Mouse (Mus musculus): Measurements from ENCODE around the gene Cd59b. TPM values are rescaled to one million over a fixed set of nuclear protein-coding genes. Genes with fewer than 3 reads are reported as not detected.

Gene Cd59b
- 10 to 100 TPM; 10.5 to 12.5 TPM for total RNA-seq (2021)
- polyA plus RNA-seq (2012; rRNA removed): 7.8 and 10.6 TPM in 2 replicates
- long read RNA-seq, partial matches to known transcripts: 0 of 1 reads
- long read RNA-seq, other reads (novel, unspliced or antisense): 0 of 1 reads

DNA sequence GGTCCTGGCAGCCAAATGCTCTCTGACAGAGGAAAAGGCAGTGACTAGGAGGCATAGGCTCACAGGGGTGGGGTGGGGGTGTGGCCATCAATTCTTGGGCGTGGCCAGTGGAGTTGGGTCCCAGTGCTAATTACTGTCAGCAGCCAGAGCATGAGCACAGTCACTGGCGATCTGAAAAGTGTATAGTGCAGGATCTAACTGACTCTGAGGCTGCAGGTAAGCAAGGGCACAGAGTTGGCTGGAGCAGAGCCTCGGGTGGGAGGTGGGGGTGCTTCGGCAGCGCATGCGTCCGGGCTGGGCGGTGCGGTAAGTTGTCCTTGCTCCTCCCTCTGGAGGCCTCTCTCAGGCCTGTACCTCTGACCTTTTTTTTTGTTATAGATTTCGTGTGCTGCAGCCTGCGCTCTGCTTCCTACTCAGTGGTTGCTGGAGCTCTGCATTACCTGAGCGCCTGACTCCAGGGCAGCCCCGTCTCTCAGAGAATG, at the start of gene Cd59b:
Cd59b (plus strand) TSS at position 146 of the 482 bp plus-strand sequence.
- DNase-seq: peak; percentile 78

DNA sequence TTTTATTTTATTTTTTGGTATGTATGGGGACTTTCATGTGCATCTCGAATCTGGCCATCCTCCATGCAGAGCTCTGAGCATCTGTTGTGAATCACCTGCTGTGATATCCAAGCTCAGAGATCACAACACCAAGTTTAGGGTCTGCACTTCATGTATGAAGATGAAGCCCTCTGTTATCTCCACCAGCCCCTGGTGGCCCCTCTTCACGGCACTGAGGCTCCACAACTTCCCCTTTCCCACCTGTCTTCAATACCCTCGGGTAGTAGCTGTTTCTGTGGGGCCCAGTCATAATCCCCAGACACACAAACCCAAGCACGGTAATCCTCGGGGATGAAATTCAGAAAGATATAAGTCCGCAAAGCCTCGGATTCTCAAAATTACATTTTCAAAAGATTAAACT, 46.6 kb upstream of the Cd59b start:
- no peak for DNase-seq

DNA sequence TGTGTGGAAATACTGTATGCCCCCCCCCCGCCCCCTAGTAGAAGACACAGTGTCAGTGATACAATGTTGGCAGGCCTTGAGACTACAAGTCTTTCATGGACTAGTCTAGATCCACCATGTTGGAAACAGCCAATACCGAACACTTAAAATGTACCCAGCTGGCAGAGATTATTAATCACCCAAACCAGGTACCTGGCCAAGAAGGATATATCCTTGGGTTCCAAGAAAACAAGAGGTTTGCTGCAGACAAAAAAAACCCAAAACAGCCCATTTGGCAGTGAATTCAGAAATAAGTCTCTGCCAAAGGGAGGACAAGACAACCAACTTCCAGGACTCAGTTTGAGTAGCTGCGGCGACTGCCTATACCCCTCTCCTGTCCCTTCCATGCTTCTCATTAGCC, 45.0 kb upstream of the Cd59b start:
- no peak for DNase-seq

DNA sequence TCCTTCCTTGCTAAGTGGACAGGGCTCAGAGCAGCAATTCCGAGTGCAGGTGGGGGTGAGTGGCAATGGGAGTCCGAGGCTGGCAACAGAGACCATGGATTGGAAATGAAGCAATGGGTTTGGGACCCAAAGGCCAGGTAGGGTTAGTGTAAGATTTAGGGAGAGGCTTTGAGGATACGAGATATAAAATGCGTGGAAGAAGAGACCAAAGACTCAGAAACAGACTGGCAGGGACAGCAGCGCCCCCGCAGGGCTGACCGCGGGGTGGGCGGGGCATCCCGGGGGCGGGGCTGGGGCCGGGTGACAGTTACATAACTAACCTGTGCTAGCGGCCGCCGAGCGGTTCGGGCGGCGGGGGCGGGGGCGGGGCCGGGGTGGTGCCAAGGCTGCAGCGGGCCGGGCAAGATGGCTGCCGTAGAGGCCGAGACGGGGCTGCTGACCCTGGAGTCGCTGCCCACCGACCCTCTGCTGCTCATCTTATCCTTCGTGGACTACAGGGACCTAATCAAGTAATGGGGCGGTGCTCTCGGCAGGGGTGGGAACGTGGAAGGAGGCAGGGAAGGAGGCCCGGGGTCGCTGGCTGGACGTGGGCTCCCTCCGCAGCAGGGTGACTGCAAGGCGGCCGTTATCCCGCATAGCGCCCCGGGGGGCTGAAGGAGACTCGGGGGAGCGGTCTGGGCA, 42.1 kb upstream of the Cd59b start, which contains the start of gene Fbxo3:
Fbxo3 (plus strand) TSS at position 264 of the 681 bp plus-strand sequence.
- DNase-seq: peak; percentile 96

DNA sequence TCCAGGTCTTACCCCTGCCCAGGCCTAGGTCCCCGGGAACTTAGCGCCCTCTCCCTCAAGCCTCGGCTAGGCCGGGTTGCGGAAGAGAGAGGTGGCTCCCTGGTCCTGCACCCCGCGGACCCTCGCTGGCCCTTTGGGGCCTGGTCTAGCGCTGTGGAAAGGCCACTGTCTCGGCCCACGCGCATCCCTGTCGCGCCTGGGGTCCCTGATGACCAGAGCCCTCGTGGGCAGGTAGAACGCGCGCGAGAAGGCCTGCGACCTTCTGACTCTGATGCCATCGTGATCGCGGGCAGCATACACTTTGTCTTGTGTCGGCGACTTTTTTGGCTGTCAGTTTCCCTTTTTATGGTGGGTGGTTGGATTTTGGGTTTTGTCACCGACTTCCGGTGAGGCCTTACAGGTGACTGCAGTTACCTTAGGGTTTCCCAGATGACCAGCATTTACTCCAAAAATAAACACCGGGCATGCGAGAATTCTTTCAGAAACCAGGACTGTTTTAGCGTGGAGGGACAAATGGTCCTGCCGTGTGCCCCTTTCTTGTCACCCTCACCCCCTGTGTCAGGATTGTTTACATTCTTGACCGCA, 41.4 kb upstream of the Cd59b start, which contains the start of gene 4931422A03Rik:
4931422A03Rik (minus strand) TSS at position 223 of the 585 bp plus-strand sequence.
- DNase-seq: no peak

DNA sequence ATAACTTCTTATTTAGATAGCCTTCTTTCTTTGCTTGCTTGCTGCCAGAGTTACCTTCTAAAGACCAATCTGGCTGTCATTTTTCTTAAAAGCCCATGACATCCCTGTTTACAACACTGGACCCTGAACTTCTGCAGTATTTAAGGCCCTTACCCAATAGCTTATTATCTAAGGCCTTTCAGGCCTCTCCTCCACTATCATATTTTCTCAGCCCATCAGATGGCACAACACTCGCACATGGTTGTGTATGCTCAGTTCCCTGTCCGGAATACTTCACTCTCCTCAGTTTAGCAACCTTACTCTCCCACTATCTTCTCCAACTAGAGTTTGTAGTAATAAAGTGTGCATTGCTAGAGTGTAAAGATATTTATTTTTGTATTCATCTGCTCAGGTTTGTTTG, 40.6 kb upstream of the Cd59b start:
- DNase-seq: no peak

DNA sequence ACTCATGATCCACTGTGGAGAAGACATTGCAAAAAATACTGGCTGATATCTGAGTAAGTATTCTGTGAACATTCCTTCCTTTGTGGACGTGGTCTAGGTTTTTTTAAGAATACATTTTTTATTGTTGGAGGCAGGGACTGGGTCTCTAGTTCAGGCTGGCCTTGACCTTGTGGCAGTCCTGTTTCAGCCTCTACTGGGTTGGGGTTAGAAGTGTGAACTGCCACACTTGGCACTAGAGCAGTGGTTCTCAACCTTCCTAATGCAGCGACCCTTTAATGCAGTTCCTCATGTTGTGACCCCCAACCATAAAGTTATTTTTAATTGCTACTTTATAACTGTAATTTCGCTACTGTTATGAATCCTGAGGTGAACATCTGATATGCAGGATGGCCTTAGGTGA, 39.3 kb upstream of the Cd59b start:
- no peak for DNase-seq

DNA sequence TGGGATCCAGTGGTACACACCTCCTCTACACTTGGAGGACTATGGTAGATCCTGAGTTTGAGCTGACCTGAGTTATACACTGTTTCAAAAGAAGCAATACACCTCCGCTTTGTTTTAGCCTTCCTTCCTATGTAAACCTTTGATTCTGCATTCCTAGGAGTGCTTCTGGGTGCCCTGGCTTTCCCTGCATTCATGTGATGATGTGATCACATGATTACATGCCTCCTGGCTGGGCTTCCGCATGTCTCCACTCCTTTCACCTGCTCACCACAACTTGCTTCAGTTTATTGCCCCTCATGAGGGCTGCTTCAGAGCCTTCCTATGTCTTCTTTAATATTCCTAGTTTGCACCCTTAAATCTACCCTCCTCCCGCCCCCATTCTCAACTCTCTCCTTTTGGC, 37.6 kb upstream of the Cd59b start:
- no peak for DNase-seq

DNA sequence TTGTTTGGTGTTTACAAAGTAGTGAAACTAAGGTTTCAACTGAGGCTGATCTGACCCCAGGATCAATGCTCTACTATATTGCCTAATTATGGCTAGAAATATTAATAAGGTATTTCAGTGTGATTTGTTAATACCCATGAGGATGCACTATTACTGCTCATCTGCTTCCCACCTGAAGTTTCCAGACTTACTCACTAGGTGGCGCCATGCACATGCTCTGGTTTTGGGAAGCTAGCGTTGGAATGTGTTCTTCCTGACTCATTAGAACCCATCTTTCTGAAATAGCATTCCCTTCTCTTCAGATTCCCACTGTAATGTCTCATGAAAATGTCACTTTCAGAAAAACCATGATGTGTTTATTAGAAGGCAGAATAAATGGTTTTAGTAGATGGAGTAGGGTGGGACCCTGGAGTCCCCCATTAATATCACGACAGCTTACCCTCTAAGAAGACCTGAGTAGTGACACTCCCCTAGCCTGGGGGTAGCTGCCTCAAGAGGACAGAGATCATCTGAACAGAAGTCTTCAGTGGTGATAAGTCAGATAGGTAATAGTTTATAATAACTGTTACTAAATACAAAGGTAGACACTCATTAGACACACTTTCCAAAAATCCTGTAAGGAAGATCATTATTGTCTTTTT, 34.7 kb upstream of the Cd59b start:
- peak; percentile 77 for DNase-seq

DNA sequence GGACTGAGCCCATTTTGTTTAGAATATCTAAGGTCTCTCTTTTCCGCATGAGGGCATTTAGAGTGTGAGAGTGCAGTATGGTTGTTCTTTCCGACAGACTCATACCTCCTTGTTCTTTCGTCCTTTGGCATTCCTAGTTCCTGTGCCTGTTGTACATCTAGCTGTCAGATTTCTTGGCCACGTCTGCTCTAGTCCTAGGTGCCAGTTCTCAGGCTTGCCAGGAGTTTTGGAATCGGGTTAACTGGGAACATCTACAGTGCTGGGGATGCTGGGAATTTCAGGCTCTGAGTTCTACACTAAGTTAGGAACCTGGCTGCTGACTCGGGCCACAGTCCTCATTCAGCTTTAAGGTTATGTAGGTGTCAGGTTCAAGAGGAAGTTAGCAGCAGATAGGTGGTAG, 34.1 kb upstream of the Cd59b start:
- DNase-seq: no peak

DNA sequence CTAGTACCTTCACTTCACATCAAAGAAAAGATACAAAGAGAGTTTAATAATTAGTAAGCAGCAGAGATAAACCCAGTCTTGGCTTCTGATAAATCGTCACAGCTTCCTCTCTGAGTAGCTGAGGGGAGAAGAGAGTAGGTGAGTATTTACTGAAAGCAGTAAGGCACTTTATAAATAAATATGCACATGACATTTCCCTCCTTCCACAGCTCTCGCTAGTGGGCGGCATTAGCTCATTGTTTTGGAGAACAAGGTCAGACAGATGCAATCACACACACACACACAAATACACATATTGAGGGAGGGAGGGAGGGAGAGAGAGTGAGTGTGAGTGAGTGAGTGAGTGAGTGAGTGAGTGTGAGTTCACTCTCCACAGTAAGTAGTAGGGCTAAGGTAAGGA, 33.3 kb upstream of the Cd59b start:
- DNase-seq: no peak

DNA sequence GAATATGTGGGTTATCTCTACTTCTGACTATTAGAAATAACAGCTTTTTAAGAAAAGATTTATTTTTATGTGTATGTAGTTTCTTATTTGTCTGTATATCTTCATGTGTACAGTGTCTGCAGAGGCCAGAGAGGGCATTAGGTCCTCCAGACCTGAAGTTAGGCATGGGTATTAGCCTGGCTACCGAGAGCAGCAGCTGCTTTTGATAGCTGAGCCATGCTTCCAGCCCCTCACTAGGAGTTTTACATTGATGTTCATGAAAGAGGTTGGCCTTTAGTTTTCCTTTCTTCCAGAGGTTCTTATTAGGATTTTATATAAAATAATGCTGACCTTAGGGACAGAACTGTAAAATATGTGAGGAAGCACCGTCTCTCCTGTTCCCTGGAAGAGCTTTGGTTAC, 31.4 kb upstream of the Cd59b start:
- DNase-seq: no peak

DNA sequence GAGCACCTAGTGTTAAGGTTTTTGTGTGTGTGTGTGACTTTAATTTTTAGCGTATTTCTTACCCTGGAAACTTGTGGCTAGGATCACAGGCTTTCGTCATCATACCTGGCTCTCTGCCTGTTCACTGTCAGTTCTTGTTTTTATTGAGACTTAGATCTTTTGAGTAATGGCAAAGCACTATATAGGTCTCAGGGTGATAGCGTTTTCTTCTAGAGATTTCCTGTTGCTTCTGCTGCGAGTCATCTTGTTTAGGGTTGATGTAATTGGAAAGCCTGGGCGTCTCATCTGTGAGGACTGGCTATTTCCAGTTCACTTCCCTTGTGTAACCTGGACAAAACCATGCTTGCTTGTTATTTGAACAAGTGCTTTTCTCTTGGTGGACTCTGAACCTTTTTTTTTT, 28.0 kb upstream of the Cd59b start:
- DNase-seq: peak; percentile 63

DNA sequence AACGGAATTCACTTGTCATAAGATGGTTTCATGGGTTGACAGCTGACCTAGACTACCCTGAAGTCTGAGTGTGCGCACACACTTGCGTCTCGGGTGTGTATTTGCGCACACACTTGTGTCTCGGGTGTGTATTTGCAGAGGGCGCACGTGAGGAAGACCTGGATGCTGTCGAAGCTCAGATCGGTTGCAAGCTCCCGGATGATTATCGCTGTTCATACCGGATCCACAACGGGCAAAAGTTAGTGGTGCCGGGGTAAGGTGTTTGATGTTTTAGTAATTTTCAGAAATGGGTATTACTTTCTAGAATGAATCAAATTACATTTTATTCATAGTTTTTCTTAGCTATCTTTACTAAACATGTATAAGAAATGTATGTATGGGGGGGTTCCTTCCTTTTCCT, 26.9 kb upstream of the Cd59b start:
- no peak for DNase-seq

DNA sequence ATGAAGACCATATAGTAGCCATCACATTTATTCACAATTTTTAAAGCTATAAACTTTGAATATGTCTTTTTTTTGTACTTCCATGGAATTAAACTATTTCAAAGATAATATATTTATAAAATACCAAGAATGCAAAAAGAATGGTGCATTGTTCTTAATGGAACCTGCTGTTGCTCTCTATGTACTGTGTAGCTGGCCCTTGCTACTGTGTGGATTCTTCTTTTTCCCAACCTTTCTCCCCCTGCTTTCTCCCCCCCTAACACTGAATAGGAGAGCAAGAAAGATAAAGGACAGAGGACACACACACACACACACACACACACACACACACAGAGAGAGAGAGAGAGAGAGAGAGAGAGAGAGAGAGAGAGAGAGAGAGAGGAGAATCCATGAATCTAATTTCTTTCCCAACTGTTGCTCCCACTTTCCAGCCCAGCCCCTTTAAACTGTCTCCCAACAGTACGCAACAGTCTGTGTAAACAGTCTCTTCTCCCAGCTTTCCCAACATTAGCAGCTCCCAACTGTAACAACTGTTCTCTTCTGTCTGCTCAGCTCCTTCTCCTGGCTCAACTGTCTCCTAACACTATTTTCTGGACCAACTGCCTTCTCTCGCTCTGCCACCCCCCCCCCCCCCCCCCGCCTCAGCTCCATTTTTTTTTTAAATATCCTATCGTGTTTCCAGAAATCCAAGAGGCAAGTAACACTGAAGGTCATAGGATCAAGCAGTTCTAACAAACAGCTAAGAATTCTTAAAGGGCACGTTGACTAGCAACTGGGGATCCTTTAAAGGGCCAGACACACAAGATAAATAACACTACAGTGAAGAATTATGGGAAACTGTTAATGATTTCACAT, 25.8 kb upstream of the Cd59b start:
- no peak for DNase-seq

DNA sequence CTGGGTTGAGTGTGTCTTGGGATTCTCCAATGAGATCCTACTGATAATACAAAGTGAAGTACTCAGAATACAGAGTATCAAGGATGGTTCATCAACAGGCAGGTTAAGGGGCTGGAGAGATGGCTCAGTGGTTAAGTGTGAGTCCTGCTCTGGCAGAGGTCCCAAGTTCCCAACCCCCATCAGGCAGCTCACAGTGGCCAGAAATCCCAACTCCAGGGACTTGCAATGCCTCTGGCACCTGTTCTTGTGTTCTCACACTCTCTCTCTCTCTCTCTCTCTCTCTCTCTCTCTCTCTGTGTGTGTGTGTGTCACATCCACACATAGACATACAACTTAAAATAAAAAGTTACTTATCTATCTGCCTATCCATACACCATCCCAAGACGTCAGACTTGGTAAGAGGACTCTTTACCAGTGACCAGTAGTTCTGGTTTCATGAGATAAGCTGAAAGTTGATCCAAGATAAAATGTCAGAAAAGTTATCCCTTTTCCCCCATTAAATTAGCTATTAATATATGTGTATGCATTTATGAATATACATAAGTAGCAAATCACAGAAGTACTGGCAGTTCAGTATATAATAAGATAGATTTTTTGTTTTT, 25.1 kb upstream of the Cd59b start:
- no peak for DNase-seq

DNA sequence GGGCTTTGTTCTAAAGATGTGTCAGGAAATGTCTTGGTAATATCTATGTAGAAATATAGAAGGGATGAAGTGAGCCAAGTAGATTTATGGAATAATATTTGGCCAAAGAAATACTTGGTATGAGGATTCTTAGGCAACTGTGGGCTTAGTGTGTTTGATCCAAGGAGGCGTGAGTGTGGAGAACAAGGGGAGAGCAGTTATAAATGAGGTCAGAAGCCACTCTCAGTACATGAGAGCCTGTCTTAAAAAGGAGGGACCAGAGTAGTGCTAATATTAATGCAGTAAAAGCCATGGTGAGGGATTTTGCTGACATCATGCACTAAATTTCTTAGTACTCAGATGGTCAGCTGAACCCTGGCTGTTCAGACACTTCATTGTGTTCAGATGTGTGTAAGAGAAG, 11.3 kb upstream of the Cd59b start:
- DNase-seq: no peak

DNA sequence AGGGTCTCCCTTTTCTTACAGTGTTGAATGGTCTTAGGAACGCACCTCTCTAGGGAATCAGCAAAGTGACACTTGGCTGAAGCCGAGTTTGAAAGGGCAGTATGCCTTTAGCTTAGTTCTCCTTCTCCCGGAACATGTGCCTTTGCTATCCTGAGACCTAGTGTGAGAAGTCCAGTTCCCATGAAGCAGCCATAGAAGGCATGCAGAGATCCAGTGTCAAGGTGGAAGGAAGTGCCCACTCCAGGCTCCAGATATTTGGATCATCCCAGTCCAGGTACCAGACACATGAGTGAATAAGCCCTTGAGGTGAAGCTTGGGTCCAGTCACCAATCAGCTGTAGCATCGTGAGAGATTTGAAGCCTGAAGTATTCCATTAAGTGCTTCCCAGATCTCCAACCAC, 10.7 kb upstream of the Cd59b start:
- DNase-seq: no peak

DNA sequence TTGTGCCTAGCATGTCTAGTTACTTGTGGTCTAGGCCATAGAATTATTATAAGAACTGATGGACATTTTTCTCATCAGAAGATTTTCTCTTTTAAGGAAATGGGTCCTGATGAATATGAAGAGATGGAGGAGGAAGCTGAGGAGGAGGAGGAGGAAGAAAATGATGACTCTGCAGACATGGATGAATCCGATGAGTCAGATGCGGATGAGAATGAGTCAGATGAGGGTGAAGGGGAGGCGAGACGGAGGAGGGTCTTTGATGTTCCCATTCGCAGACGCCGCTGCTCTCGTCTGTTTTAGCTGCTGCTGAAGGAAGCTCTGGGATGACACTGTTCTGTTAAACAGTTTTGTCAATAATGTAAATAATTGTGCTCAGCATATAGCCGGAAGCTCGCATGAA, 9.9 kb upstream of the Cd59b start:
- no peak for DNase-seq

DNA sequence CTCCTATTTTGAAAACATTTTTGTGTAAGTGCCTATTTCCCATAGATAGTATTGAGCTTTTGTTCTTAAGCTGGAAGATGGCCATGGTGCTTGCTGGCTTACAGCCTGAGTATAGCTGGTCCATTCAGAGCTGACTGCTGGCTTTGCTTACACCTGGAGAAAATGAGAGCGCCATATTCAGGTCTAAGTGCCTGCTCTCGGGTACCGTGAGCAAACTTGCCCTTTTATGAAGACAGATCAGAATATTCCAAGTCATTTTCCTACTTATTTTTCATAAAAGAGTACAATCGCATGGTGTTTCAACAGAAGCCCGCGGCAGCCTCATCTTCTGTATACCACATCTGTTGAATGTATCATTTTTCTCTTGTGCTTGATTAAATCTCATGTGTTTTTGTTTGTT, 8.7 kb upstream of the Cd59b start:
- DNase-seq: no peak

DNA sequence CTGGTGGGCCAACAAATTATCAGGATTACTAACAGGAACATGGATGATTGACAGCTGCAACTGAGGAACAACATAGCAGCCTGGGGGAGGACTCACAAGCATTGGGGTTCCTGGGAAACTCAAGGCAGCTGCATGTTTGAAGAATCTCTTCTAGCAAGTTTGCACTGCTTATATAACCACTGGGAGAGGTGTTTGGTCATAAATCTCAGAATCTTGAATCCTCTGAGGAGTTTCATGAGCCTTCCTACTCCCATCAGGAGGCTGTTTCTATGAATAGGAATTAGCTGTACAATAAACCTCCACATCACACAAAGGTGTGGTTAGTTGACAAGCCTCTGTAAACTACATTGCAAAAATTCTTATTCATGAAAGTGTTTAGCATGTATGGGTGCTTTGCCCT, 7.0 kb upstream of the Cd59b start:
- DNase-seq: no peak

DNA sequence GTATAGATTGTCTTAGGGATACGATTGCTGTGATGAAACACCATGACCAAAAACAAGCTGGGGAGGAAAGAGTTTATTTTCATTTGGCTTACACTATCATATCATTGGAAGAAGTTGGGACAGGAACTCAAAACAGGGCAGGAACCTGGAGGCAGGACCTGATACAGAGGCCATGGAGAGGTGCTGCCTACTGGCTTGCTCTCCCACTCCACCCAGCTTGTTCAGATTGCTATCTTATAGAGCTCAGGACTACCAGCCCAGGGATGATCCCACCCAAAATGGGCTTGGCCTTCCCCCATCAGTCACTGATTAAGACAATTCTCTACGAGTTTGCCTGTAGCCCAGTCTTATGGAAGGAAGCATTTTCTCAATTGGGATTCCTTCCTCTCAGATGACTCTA, 5.5 kb upstream of the Cd59b start:
- no peak for DNase-seq

All from adrenal gland, adult 2 months (tissue).